Mouse (Mus musculus) inflammation-experienced regulatory T-cells, adult 16 weeks (primary cell): ENCODE results near the gene Krtap8-1. TPM values are rescaled to one million over a fixed set of nuclear protein-coding genes. Genes with fewer than 3 reads are reported as not detected.

ENCODE experiments used
- polyA plus RNA-seq: library from polyadenylated mRNA; unstranded; fragments of 100-300 nt; shearing (Covaris generic); gene quantifications from one replicate; pipeline ENCODE4 v1.2.1, GENCODE M21; 2017

Gene Krtap8-1
- not detected for polyA plus RNA-seq

DNA sequence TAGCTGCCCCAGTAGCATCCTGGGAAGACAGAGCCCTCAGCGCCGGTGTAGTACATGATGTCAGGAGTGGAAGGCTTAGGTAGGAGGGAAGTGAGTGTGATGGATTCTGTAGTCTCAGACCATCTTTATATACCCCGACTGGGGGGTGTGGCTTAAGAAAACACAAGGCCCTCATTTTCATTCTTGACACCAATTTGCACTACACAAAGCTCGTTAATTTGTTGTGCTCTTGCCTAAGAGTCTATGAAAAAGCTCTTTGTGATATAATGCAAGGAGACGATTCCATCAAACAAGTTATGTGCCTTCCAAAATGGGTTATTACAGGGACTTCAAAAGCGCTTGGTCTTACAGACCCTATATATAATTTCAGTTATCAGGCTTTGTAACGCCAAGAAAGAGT is at the start of gene Krtap8-1:
Krtap8-1 (minus strand) TSS at position 101 of the 400 bp plus-strand sequence.

DNA sequence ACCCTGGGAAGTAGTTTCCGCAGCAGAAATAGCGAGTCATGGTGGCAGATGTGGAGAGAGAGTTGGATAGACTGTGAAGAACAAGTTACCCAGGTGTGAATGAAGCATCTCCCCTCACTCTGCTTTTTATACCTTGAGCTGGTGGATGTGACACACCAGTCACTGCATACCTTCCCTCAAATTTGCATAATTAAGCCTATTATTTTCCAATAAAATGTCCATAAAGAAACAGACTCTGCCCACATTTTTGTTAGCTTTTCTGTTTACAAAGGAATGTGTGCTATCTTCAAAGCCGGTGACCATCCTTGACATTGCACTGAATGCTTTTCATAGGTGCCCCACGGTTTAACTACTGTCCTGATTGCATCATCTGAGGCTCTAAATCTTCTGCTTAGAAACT is 20.5 kb upstream of the Krtap8-1 start, which contains the start of gene Krtap7-1:
Krtap7-1 (minus strand) TSS at position 101 of the 400 bp plus-strand sequence.

Other genes with a start within 250 kb of the Krtap8-1 start
- not detected for gene Krtap21-1, start 84.1 kb downstream of the Krtap8-1 start, polyA plus RNA-seq
- gene Krtap6-2, start 67.8 kb downstream of the Krtap8-1 start, polyA plus RNA-seq: not detected
- gene Krtap7-1, start 20.4 kb upstream of the Krtap8-1 start, polyA plus RNA-seq: not detected
- gene Krtap11-1, start 83.2 kb upstream of the Krtap8-1 start, polyA plus RNA-seq: not detected